Mouse (Mus musculus): ENCODE results near the gene Noto. TPM values are rescaled to one million over a fixed set of nuclear protein-coding genes. Genes with fewer than 3 reads are reported as not detected.
A peak's percentile ranks its signal among the peaks of the same experiment; 100 is the strongest.

Gene Noto
- polyA plus RNA-seq, 1 experiment from 2014 or later: 0.37 TPM

- no peaks in the 10 kb centered on the region for H3K36me3 ChIP-seq (ENCODE audit: insufficient read depth)
- H3K9ac ChIP-seq: no peak overlapping the region
- no peak overlapping the region for H3K4me2 ChIP-seq
- WGBS: 52% methylated on average over 2 of the region's 2 CpGs
- no peaks in the 10 kb centered on the region; the same call in 1 of the 2 replicates for H3K4me1 ChIP-seq (ENCODE audit: insufficient read depth)
- H3K27ac ChIP-seq (ENCODE audit: low read depth): peak overlapping the region; percentile 30; the same call in 1 of the 2 replicates
- no peaks in the 10 kb centered on the region for H3K9me3 ChIP-seq (ENCODE audit: low read depth, low read length)
- DNase-seq (peak; percentile 40), ATAC-seq (ENCODE audit: insufficient read depth) (0 out of 2 replicates have a peak, but pooled peaks have one; percentile 37)
- peaks cover 7% of the 10 kb centered on the region for H3K27me3 ChIP-seq (ENCODE audit: insufficient read depth, low read length)
- no peak overlapping the region for H3K4me3 ChIP-seq (ENCODE audit: low read depth, low read length)
- no peak for TF ChIP-seq CTCF (IDR thresholded peaks at IDR 0.05; ENCODE audit: low read depth)
These were observed 4.5 kb upstream of the Noto start for GRCm38 (mm10) chr6:85419150-85419549.

GRCm38 (mm10) chr6:85431274-85431841 lies 7.7 kb downstream of the Noto start:
- Histone ChIP-seq H3K4me1 (ENCODE audit: insufficient read depth) (no peaks in the 10 kb centered on the region), H3K9ac (peak overlapping the region; percentile 83), H3K36me3 (ENCODE audit: insufficient read depth) (no peaks in the 10 kb centered on the region), H3K27ac (ENCODE audit: low read depth) (no peak overlapping the region), H3K4me2 (peak overlapping the region; percentile 70), H3K9me3 (ENCODE audit: low read depth, low read length) (no peaks in the 10 kb centered on the region), H3K4me3 (ENCODE audit: low read depth, low read length) (peak overlapping the region; percentile 93), H3K27me3 (ENCODE audit: insufficient read depth, low read length) (no peaks in the 10 kb centered on the region)
- ATAC-seq (ENCODE audit: insufficient read depth) (peak; percentile 3; the same call in 1 of the 2 replicates), DNase-seq (no peak)
- WGBS: 44% methylated on average over 8 of the region's 8 CpGs
- peak; percentile 4; the same call in 1 of the 2 replicates for TF ChIP-seq CTCF (IDR thresholded peaks at IDR 0.05; ENCODE audit: low read depth)

- Histone ChIP-seq H3K9ac (peak within 1 kb of the TSS; percentile 83), H3K4me2 (peak within 1 kb of the TSS; percentile 70), H3K4me3 (ENCODE audit: low read depth, low read length) (peak within 1 kb of the TSS; percentile 93), H3K27me3 (ENCODE audit: insufficient read depth, low read length) (no peaks in the 10 kb centered on the region), H3K27ac (ENCODE audit: low read depth) (no peak within 1 kb of the TSS), H3K9me3 (ENCODE audit: low read depth, low read length) (no peaks in the 10 kb centered on the region), H3K36me3 (ENCODE audit: insufficient read depth) (no peaks in the 10 kb centered on the region), H3K4me1 (ENCODE audit: insufficient read depth) (no peaks in the 10 kb centered on the region)
- DNase-seq (peak; percentile 91), ATAC-seq (ENCODE audit: insufficient read depth) (peak; percentile 86)
- WGBS: under 1% methylated on average over 39 of the region's 39 CpGs
- no peak for TF ChIP-seq CTCF (IDR thresholded peaks at IDR 0.05; ENCODE audit: low read depth)
These were observed 8.3 kb downstream of the Noto start, which contains the start of gene Smyd5 for GRCm38 (mm10) chr6:85431842-85432431. Gene Smyd5, plus strand, starts transcription at chr6:85431989.

- no peak overlapping the region for H3K4me2 ChIP-seq
- H3K9ac ChIP-seq: no peak overlapping the region
- H3K4me3 ChIP-seq (ENCODE audit: low read depth, low read length): no peak overlapping the region
- H3K27ac ChIP-seq (ENCODE audit: low read depth): no peak overlapping the region
- 72% methylated on average over 5 of the region's 5 CpGs for WGBS
- H3K9me3 ChIP-seq (ENCODE audit: low read depth, low read length): no peaks in the 10 kb centered on the region
- no peaks in the 10 kb centered on the region for H3K27me3 ChIP-seq (ENCODE audit: insufficient read depth, low read length)
- DNase-seq: no peak
- no peak for ATAC-seq (ENCODE audit: insufficient read depth)
- H3K4me1 ChIP-seq (ENCODE audit: insufficient read depth): no peaks in the 10 kb centered on the region
- peaks cover 6% of the 10 kb centered on the region for H3K36me3 ChIP-seq (ENCODE audit: insufficient read depth)
- TF ChIP-seq CTCF (IDR thresholded peaks at IDR 0.05; ENCODE audit: low read depth): no peak
These were observed 10.2 kb downstream of the Noto start for GRCm38 (mm10) chr6:85433865-85434264.

- WGBS: 90% methylated on average over 1 of the region's 1 CpGs
- H3K27me3 ChIP-seq (ENCODE audit: insufficient read depth, low read length): no peaks in the 10 kb centered on the region
- ATAC-seq (ENCODE audit: insufficient read depth) (no peak), DNase-seq (no peak)
- no peaks in the 10 kb centered on the region for H3K9me3 ChIP-seq (ENCODE audit: low read depth, low read length)
- no peak overlapping the region for H3K27ac ChIP-seq (ENCODE audit: low read depth)
- no peak overlapping the region for H3K9ac ChIP-seq
- H3K36me3 ChIP-seq (ENCODE audit: insufficient read depth): peaks cover 26% of the 10 kb centered on the region
- no peaks in the 10 kb centered on the region for H3K4me1 ChIP-seq (ENCODE audit: insufficient read depth)
- H3K4me3 ChIP-seq (ENCODE audit: low read depth, low read length): no peak overlapping the region
- no peak overlapping the region for H3K4me2 ChIP-seq
- no peak for TF ChIP-seq CTCF (IDR thresholded peaks at IDR 0.05; ENCODE audit: low read depth)
These were observed 12.5 kb downstream of the Noto start for GRCm38 (mm10) chr6:85436204-85436603.

- 81% methylated on average over 5 of the region's 6 CpGs for WGBS
- TF ChIP-seq CTCF (IDR thresholded peaks at IDR 0.05; ENCODE audit: low read depth): no peak
- H3K9me3 ChIP-seq (ENCODE audit: low read depth, low read length): no peaks in the 10 kb centered on the region
- H3K4me2 ChIP-seq: no peak overlapping the region
- no peak for ATAC-seq (ENCODE audit: insufficient read depth)
- H3K4me1 ChIP-seq (ENCODE audit: insufficient read depth): no peaks in the 10 kb centered on the region
- H3K27ac ChIP-seq (ENCODE audit: low read depth): no peak overlapping the region
- H3K27me3 ChIP-seq (ENCODE audit: insufficient read depth, low read length): no peaks in the 10 kb centered on the region
- no peak overlapping the region for H3K9ac ChIP-seq
- H3K36me3 ChIP-seq (ENCODE audit: insufficient read depth): peaks cover 26% of the 10 kb centered on the region
- DNase-seq: no peak
- no peak overlapping the region for H3K4me3 ChIP-seq (ENCODE audit: low read depth, low read length)
These were observed 12.9 kb downstream of the Noto start for GRCm38 (mm10) chr6:85436631-85437030.

- no peak for TF ChIP-seq CTCF (IDR thresholded peaks at IDR 0.05; ENCODE audit: low read depth)
- Histone ChIP-seq H3K27ac (ENCODE audit: low read depth) (no peak overlapping the region), H3K27me3 (ENCODE audit: insufficient read depth, low read length) (no peaks in the 10 kb centered on the region), H3K4me1 (ENCODE audit: insufficient read depth) (no peaks in the 10 kb centered on the region), H3K4me3 (ENCODE audit: low read depth, low read length) (no peak overlapping the region), H3K9ac (no peak overlapping the region), H3K9me3 (ENCODE audit: low read depth, low read length) (no peaks in the 10 kb centered on the region), H3K36me3 (ENCODE audit: insufficient read depth) (peaks cover 66% of the 10 kb centered on the region), H3K4me2 (no peak overlapping the region)
- DNase-seq (no peak), ATAC-seq (ENCODE audit: insufficient read depth) (no peak)
- 86% methylated on average over 4 of the region's 4 CpGs for WGBS
These were observed 17.5 kb downstream of the Noto start for GRCm38 (mm10) chr6:85441142-85441541.
